Mouse (Mus musculus): ENCODE data around the gene Nsmce1. TPM values are rescaled to one million over a fixed set of nuclear protein-coding genes. Genes with fewer than 3 reads are reported as not detected.

Gene Nsmce1
- polyA plus RNA-seq, 1 experiment from 2014 or later, result 98.8 TPM

DNA sequence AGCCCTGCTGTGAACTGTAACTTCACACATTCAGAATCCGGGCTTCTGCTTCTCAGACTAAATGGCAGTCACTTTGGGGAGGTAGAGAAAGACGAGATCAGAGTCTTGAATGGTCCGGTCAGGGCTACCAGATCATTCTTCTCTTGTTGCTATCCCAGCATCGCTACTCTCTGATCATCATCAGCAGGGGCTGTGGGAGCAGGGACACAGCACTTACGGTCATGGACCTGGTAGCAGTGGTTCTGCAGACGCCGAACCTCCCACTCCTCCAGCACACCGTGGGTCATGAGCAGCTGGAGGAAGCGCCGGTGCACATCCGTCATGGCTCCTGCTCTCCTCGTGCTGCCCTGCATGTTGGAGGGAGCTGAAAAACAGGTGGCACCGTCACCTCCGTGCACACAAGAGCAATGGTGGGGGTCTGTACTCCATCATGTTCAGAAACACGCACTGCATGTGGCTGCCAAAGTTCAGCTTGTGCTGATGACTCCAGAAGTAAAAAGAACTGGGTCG is 5.2 kb downstream of the Nsmce1 start:
- no peak overlapping the region for H3K9ac ChIP-seq
- no peak overlapping the region for H3K27ac ChIP-seq
- no peaks in the 10 kb centered on the region for H3K9me3 ChIP-seq
- WGBS, result 95% methylated on average over 16 of the region's 16 CpGs
- peaks cover 7% of the 10 kb centered on the region; the same call in 1 of the 2 replicates for H3K4me1 ChIP-seq
- H3K4me2 ChIP-seq (replicated peaks), result no peak overlapping the region
- H3K4me3 ChIP-seq, result no peak overlapping the region
- H3K36me3 ChIP-seq, result peaks cover 42% of the 10 kb centered on the region
- no peaks in the 10 kb centered on the region for H3K27me3 ChIP-seq (replicated peaks)
- ATAC-seq (ENCODE audit: low FRiP score, low read depth), result no peak

- ATAC-seq (ENCODE audit: low FRiP score, low read depth), result no peak
- H3K36me3 ChIP-seq, result peaks cover 42% of the 10 kb centered on the region
These were observed 6.6 kb downstream of the Nsmce1 start for GRCm38 (mm10) chr7:125484791-125485190.

DNA sequence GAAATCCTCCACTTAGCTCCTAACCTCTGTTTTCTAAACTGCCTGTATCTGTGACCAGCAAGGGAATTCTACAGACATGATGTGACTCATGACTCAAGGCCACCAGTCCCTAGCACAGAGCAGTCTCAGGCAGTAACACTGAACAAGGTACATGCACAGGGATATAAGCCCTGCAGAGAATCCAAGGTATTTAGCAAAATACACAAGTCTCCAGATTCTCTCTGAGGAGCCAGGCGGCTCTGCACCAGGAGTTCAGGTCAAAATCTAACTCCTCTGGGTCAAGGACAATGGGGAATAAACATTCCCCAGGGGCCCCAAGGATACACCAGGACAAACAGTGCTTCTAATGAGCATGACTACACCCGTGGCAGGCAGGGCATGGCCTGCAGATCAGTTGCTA is 8.5 kb downstream of the Nsmce1 start:
- H3K36me3 ChIP-seq, result peaks cover 43% of the 10 kb centered on the region
- H3K4me3 ChIP-seq, result no peak overlapping the region
- H3K4me2 ChIP-seq (replicated peaks), result no peak overlapping the region
- no peak for ATAC-seq (ENCODE audit: low FRiP score, low read depth)
- 52% methylated on average over 2 of the region's 2 CpGs for WGBS
- no peaks in the 10 kb centered on the region for H3K4me1 ChIP-seq
- H3K27me3 ChIP-seq (replicated peaks), result no peaks in the 10 kb centered on the region
- no peaks in the 10 kb centered on the region for H3K9me3 ChIP-seq
- no peak overlapping the region; the same call in 1 of the 2 replicates for H3K9ac ChIP-seq
- no peak overlapping the region for H3K27ac ChIP-seq

More at GRCm38 (mm10) chr7:125484791-125485190, 6.6 kb downstream of the Nsmce1 start:
- Histone ChIP-seq H3K27me3 (replicated peaks) (no peaks in the 10 kb centered on the region), H3K9me3 (no peaks in the 10 kb centered on the region), H3K4me3 (no peak overlapping the region), H3K4me1 (no peaks in the 10 kb centered on the region; the same call in 1 of the 2 replicates), H3K4me2 (replicated peaks) (no peak overlapping the region), H3K27ac (no peak overlapping the region), H3K9ac (no peak overlapping the region)
- 91% methylated on average over 7 of the region's 7 CpGs for WGBS

DNA sequence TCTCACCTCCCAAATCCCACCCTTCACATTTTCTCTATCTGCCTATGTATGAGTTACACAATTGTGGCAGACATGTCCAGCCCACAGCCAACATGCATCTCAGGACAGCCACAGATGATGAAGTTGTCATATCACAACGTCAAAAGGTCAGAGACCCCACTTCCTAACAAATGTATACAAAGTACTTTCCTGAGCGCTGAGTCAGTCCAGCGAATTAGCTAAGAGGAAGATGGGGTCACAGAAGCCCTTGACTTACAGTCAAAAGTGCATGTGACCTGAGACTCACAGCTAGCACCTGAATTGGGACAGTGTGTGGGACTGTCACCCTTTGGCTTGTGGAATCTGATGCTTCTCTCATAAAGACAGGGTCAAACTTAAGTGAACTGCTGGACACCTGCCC is 9.1 kb downstream of the Nsmce1 start:
- H3K4me3 ChIP-seq, result no peak overlapping the region
- no peak for ATAC-seq (ENCODE audit: low FRiP score, low read depth)

DNA sequence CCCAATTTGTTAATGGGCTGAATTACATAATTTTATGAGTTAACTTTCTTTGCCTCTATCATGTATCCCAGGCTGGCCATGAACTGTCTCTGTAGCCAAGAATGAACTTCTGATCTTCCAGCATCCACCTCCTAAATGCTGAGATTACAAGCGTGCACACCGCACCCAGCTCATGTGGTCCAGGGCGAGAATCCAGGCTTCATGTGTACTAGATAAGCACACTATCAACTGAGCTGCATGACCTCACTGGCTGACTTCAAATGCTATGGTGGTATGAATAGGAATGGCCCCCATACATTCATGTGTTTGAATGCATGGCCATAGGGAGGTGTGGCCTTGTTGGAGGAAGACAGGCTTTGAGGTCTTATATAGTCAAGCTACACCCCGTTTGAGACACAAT is 10.9 kb downstream of the Nsmce1 start:
- H3K27me3 ChIP-seq (replicated peaks), result no peaks in the 10 kb centered on the region
- H3K4me2 ChIP-seq (replicated peaks), result no peak overlapping the region
- H3K9me3 ChIP-seq, result no peaks in the 10 kb centered on the region
- H3K9ac ChIP-seq, result no peak overlapping the region
- H3K4me3 ChIP-seq, result no peak overlapping the region
- peaks cover 39% of the 10 kb centered on the region for H3K36me3 ChIP-seq
- no peak for ATAC-seq (ENCODE audit: low FRiP score, low read depth)
- H3K27ac ChIP-seq, result no peak overlapping the region
- H3K4me1 ChIP-seq, result peaks cover 17% of the 10 kb centered on the region
- 90% methylated on average over 4 of the region's 4 CpGs for WGBS

More for the DNA sequence above, 9.1 kb downstream of the Nsmce1 start:
- peaks cover 46% of the 10 kb centered on the region for H3K36me3 ChIP-seq
- H3K9ac ChIP-seq, result no peak overlapping the region
- 93% methylated on average over 3 of the region's 3 CpGs for WGBS
- no peak overlapping the region for H3K4me2 ChIP-seq (replicated peaks)
- no peak overlapping the region for H3K27ac ChIP-seq
- H3K27me3 ChIP-seq (replicated peaks), result no peaks in the 10 kb centered on the region
- no peaks in the 10 kb centered on the region for H3K9me3 ChIP-seq
- no peaks in the 10 kb centered on the region for H3K4me1 ChIP-seq

DNA sequence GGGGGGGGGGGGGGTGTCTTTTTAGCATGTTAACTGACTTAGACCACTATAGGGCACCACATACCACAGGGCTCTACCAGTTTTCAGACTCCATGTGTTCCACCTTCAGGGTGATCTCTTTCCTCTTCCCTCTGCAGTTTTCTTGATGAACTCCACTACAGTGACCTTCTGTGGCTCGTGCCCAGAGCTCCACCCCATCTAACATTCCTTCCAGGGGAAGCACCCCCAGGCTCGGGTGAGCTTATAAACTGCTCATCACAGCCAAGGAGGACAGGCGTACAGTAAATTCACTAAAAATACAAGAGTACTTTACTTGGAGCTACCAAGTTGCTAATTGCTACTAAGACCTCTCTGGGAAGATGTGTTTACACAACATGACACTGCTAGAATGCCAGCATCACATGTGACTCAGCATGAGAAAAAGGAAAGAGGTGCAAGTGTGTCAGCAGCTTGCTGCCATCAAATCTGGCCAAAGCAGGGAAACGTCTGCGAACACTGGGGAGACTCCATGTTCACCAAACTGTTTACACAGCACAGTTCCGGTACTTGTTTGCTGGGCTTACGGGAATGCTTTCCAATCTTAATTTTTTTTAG is 12.9 kb downstream of the Nsmce1 start:
- peaks cover 20% of the 10 kb centered on the region for H3K36me3 ChIP-seq
- H3K27me3 ChIP-seq (replicated peaks), result no peaks in the 10 kb centered on the region
- H3K27ac ChIP-seq, result no peak overlapping the region
- peaks cover 22% of the 10 kb centered on the region for H3K4me1 ChIP-seq
- no peak overlapping the region for H3K4me2 ChIP-seq (replicated peaks)
- H3K9me3 ChIP-seq, result no peaks in the 10 kb centered on the region
- 87% methylated on average over 7 of the region's 7 CpGs for WGBS
- no peak overlapping the region for H3K9ac ChIP-seq
- no peak for ATAC-seq (ENCODE audit: low FRiP score, low read depth)
- no peak overlapping the region for H3K4me3 ChIP-seq

- H3K9me3 ChIP-seq, result no peaks in the 10 kb centered on the region
- peaks cover 11% of the 10 kb centered on the region for H3K36me3 ChIP-seq
- no peak overlapping the region for H3K4me3 ChIP-seq
- 59% methylated on average over 11 of the region's 11 CpGs for WGBS
- H3K9ac ChIP-seq, result 0 out of 2 replicates have a peak overlapping the region, but pooled peaks have one; percentile 14
- peaks cover 30% of the 10 kb centered on the region for H3K4me1 ChIP-seq
- H3K4me2 ChIP-seq (replicated peaks), result no peak overlapping the region
- peak; percentile 35; the same call in 1 of the 2 replicates for ATAC-seq (ENCODE audit: low FRiP score, low read depth)
- peak overlapping the region; percentile 32; the same call in 1 of the 2 replicates for H3K27ac ChIP-seq
- no peaks in the 10 kb centered on the region for H3K27me3 ChIP-seq (replicated peaks)
These were observed 15.7 kb downstream of the Nsmce1 start for GRCm38 (mm10) chr7:125475601-125476251.

DNA sequence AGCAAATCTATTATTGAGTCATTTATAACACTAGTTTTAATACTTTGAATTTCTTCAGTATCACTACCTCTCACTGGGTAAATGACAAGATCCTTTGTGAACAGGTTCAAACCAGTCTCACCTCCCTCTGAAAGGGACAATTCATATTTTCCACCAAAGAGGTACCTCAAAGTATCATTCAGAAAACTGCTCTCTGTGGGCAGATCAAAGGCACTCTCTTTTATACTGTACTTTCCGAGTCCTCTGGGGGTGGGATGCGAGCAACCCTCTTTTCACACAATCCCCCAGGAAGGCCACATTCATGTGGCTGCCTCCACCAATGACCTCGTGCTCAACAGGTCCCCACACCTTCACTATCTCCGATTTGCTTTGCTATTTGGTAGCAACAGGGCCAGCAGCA is 16.9 kb downstream of the Nsmce1 start:
- H3K4me3 ChIP-seq, result no peak overlapping the region
- peaks cover 13% of the 10 kb centered on the region for H3K36me3 ChIP-seq
- H3K27ac ChIP-seq, result no peak overlapping the region
- no peaks in the 10 kb centered on the region for H3K27me3 ChIP-seq (replicated peaks)
- no peak for ATAC-seq (ENCODE audit: low FRiP score, low read depth)
- 85% methylated on average over 4 of the region's 4 CpGs for WGBS
- H3K4me2 ChIP-seq (replicated peaks), result no peak overlapping the region
- no peaks in the 10 kb centered on the region for H3K9me3 ChIP-seq
- H3K4me1 ChIP-seq, result peaks cover 30% of the 10 kb centered on the region
- H3K9ac ChIP-seq, result no peak overlapping the region

DNA sequence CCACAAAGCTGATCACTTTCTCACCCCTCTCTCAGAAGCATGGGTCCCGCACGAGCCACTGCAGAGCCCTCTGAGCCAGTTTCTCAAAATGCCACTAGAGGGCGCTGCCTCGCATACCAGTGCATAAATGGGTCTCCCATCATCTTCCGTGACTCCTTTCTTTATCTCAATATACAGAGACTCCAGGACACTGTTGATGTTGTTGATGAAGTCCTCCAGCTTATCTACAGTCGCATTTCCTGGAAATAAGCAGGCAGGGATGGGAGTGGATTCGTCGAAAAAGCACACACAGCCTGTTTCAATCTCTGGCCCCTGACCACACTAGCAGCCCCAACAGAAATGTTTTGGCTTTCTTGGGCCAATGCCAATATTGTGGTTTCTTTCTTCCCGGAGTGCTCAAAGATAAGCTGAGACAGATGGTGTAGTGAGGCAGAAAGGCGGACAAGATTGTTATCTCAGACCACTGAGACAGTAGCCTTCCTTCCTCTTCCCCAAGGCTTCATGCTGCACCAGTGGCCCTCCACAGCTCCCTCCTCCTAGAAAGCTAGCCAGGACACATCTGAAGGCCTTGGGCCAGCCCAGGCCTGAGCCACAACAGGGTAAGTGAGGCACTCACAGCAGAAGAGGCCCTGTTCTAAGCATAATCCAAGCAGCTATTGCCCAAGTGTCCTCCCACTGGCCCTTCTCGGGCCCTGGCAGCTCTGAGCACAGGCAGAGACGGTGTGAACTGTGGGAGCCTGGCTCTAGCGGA is 19.2 kb downstream of the Nsmce1 start:
- H3K4me1 ChIP-seq, result peaks cover 28% of the 10 kb centered on the region
- H3K4me3 ChIP-seq, result no peak overlapping the region
- H3K9me3 ChIP-seq, result no peaks in the 10 kb centered on the region
- ATAC-seq (ENCODE audit: low FRiP score, low read depth), result peak; percentile 36; the same call in 1 of the 2 replicates
- H3K9ac ChIP-seq, result no peak overlapping the region
- peak overlapping the region; percentile 20; the same call in 1 of the 2 replicates for H3K4me2 ChIP-seq (replicated peaks)
- peak overlapping the region; percentile 50; the same call in 1 of the 2 replicates for H3K27ac ChIP-seq
- 35% methylated on average over 13 of the region's 13 CpGs for whole genome bisulfite sequencing
- H3K27me3 ChIP-seq (replicated peaks), result no peaks in the 10 kb centered on the region
- peaks cover 29% of the 10 kb centered on the region for H3K36me3 ChIP-seq

GRCm38 (mm10) chr7:125470901-125471300 is 20.5 kb downstream of the Nsmce1 start:
- Histone ChIP-seq H3K4me3 (no peak overlapping the region), H3K4me2 (replicated peaks) (no peak overlapping the region), H3K9ac (no peak overlapping the region), H3K27ac (no peak overlapping the region), H3K36me3 (peaks cover 41% of the 10 kb centered on the region), H3K9me3 (no peaks in the 10 kb centered on the region), H3K4me1 (peaks cover 16% of the 10 kb centered on the region), H3K27me3 (replicated peaks) (no peaks in the 10 kb centered on the region)
- 89% methylated on average over 4 of the region's 4 CpGs for WGBS
- no peak for ATAC-seq (ENCODE audit: low FRiP score, low read depth)

- 38% methylated on average over 5 of the region's 5 CpGs for WGBS
- ATAC-seq (ENCODE audit: low FRiP score, low read depth), result peak; percentile 52; the same call in 1 of the 2 replicates
- Histone ChIP-seq H3K27me3 (replicated peaks) (no peaks in the 10 kb centered on the region), H3K4me3 (no peak overlapping the region), H3K9ac (no peak overlapping the region), H3K27ac (no peak overlapping the region), H3K9me3 (no peaks in the 10 kb centered on the region), H3K4me1 (peaks cover 8% of the 10 kb centered on the region), H3K4me2 (replicated peaks) (no peak overlapping the region), H3K36me3 (peaks cover 50% of the 10 kb centered on the region)
These were observed 21.5 kb downstream of the Nsmce1 start for GRCm38 (mm10) chr7:125469937-125470336.

DNA sequence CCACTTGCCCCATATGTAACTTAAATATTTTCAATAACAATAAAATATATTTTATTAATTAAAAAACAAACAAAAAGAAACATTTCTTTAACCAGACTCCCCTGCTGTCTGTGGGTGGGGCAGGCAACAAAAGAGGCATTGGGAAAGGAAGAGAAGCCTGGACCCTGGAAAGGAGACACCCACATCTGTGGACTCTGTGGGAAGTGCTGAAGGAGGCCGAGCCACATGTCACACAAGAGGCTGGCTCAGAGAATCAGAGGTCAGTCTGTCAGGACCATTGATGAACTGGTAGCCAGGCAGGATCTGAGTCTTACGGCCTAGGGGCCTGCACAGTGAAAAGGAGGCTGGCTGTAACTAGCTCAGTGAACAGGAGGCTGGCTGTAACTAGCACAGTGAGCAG is 29.2 kb downstream of the Nsmce1 start:
- H3K9ac ChIP-seq, result no peak overlapping the region
- no peak for ATAC-seq (ENCODE audit: low FRiP score, low read depth)
- H3K36me3 ChIP-seq, result peaks cover 22% of the 10 kb centered on the region
- 43% methylated on average over 2 of the region's 2 CpGs for WGBS
- H3K27me3 ChIP-seq (replicated peaks), result no peaks in the 10 kb centered on the region
- no peak overlapping the region for H3K4me2 ChIP-seq (replicated peaks)
- no peaks in the 10 kb centered on the region for H3K9me3 ChIP-seq
- H3K4me1 ChIP-seq, result no peaks in the 10 kb centered on the region
- no peak overlapping the region for H3K4me3 ChIP-seq
- H3K27ac ChIP-seq, result no peak overlapping the region

Data from neural tube, embryonic 12.5 days (tissue).